Mouse (Mus musculus): ENCODE measurements at regions not wholly inside any gene's neighbourhood (a gene's known extent, or its start where the extent isn't known, plus 50 kb on each side); places are given as distances from the start of the nearest gene placed in this dataset.

DNA sequence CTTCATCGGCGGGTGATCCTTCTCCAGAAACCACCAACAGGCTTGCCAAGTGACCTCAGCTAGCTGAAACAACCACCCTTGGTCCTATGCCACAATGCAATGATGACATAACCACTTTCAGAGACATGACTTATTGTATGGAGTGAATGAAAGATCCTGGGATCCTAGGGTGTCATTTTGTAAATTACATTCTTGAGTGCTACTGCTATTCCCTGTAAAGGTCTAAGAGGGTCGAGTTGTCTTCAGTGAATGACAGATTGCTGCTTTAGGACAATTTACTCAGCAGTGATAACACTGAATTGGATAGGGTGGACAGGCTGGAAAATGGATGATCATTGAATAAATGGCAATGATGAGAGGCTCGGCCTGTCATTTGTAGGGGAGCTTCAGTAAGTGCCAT, 692.4 kb downstream of the Gm9008 start:
- DNase-seq (ENCODE audit: low spot score in 2 of 2) = no peak

DNA sequence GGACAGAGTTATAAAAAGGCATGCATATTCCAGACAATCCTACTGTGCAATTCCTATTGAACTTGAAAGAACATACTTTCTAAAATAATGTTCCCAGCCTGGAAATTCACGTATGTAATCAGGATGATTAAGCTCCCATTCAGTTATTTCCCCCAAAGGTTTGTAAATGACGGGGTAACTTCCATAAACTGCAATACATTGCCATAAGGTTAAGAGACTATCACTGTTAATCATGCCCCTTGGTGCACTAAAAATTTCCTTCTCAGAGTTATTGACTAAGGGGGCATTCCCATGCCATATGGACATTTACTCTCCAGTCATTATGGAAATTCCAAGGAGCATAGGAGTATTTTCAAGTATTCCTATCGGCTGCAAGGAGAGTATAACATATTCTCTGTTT, 697.6 kb downstream of the Gm9008 start:
- no peak for DNase-seq (ENCODE audit: low spot score in 2 of 2)

DNA sequence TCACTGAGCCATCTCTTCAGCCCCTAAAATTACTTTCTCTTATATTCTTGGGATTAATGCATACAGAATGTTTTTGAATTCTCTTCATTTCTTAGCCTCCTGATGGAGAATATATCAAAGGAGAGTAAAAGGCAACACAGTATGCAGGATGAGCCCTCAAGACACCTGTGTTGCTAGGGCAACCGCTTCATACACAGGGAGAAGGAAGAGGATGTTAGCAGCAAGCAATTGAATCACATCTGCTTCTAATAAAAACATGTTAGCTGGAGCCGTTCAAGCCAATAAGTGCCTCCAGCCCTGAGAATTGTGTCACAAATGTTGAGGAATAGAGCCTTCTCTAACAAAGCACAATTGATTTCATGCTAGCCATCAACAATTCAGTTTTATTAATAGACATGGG, 698.0 kb downstream of the Gm9008 start:
- DNase-seq (ENCODE audit: low spot score in 2 of 2) = no peak

DNA sequence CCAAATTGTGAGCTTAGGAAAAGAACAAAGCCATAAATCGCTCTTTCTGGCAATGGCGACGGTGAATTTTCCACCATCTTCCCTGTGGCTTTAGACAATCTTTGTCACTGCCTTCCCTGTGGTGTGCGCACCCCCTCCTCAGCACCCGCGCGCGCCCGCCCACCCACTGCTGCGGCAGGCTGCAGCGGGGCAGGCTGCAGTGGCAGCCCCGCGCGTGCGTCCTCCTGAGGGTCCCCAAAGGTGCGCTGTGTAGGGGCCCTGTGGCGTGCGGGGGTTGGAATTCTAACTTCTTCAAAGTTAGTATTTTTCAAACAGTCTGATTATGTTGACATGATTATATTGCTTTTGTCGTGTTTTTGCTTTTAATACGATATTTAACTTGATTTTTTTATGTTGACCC, 714.9 kb downstream of the Gm9008 start:
- no peak for DNase-seq (ENCODE audit: low spot score in 2 of 2)

DNA sequence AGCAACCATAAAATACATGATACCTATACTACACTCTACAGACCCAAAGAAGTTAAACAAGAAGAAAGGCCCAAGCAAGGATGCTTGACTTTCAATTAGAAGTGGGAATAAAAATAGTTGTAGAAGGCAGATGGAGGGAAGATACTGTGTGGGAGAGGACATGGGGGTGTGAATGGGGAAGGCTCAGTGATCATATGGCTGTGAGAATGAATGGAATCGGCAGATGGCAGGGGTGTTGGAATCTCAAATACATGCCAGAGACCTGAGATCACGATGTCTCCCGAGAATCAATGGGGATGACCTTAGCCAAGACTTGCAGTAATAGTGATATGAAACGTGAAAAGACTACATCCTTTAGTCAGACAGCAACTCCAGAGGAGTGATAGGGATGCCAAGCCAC, 734.5 kb downstream of the Gm9008 start:
- DNase-seq (ENCODE audit: low spot score in 2 of 2) = peak in 1 of 2 experiments; percentile 4

DNA sequence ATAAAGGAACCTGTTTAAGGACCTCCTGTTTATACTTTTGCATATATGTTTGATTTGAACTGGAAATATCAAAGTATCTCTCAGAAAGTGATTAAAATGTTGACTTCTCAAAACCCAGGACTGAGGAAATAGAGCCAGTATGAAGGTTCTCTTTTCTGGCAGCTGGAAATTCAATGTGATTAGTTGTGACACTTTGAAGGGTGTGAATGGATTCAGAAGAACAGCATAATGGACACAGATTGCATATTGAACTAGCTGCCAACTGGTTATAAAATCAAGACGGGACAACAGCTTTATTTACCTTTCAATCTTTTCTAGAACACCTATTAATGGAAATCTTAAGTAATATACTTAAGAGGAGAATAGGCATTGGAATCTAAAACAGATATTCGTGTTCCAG, 741.4 kb downstream of the Gm9008 start:
- no peak for DNase-seq (ENCODE audit: low spot score in 2 of 2)
